Mouse (Mus musculus) bone marrow macrophage, adult 2 months (primary cell): ENCODE measurements around the gene Gm20683.

Experiments used
- CTCF ChIP-seq: IDR thresholded peaks from 2 replicates; pipeline ENCODE4 v1.5.1; 2012; ENCODE audit warnings: low read depth, mild to moderate bottlenecking, low read length, moderate library complexity
- POLR2A ChIP-seq: IDR thresholded peaks from 2 replicates; pipeline ENCODE4 v1.6.1; 2012; ENCODE audit warnings: mild to moderate bottlenecking, low read depth, low read length, borderline replicate concordance

DNA sequence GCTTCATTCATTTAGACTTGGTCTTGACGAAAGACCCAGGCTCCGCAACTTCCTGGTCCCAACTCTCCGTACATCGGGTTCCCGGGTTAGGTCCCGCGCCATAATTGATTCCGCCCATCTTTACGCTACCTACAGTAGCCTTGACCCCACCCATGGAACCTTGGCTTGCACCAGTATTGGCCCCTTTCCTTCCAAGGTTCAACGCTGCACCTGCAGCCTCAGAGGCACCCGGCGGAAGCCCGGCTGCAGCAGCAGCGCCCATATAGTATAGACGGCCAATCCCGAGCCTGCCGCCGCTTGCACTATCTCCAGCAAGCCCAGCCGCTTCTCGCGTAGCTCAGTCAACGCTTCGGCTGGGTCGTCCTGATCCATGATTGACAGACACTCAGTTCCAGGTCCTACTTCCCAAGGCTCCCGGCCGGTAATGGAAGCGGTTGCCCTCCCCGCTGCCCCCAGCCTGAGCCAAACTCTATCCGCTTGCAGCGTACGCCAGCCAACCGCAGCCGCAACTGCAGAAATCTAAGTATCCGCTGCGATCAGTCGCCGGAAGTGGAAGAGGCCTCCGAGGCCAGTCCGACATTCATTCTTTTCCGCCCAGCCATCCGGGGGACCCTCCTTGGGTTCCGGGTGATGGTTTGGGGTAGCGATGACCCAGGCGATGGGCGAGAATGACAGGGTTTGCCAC lies 49.6 kb downstream of the Gm20683 start:
- TF ChIP-seq CTCF (no peak), POLR2A (no peak)
